Mouse (Mus musculus): ENCODE measurements around the gene Efcab8.

DNA sequence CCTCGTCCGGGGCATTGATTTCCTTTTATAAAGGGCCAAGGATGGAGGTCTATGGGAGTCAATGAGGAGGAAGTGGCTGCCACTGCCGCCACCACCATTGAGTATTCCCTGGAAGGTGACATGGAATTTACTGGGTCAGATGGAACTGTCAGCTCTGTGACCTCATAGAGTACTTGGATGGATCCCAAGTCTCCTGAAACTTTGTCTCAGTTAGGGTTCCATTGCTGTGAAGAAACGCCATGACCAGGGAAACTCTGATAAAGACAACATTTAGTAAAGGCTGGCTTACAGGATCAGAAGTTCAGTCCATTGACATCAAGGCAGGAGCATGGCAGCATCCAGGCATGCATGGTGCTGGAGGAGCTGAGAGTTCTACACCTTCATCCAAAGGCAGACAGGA, 91.3 kb downstream of the Efcab8 start, which contains the start of gene Sun5:
- TF ChIP-seq CTCF (IDR thresholded peaks at IDR 0.05; ENCODE audit: extremely low read depth, insufficient read length, insufficient replicate concordance, low read depth, low read length) (no peak), POLR2A (IDR thresholded peaks at IDR 0.05; ENCODE audit: low read depth, low read length) (no peak)

All from small intestine, adult 2 months (tissue).